Mouse (Mus musculus): Measurements from ENCODE around the gene Irs1.

GRCm38 (mm10) chr1:82287776-82288325, 3.4 kb downstream of the Irs1 start:
- no peak for TF ChIP-seq CTCF (IDR thresholded peaks at IDR 0.05; ENCODE audit: extremely low read depth, insufficient read depth, low read length)
- TF ChIP-seq POLR2A (IDR thresholded peaks at IDR 0.05; ENCODE audit: extremely low read depth, insufficient read depth, low read length), result no peak
